Mouse (Mus musculus): ENCODE measurements around the gene Nav1.

The Nav1 gene

GRCm38 (mm10) chr1:135583081-135583677 lies 23.9 kb downstream of the Nav1 start:
- no peak for DNase-seq (ENCODE audit: low read depth, low spot score)

- DNase-seq (ENCODE audit: low read depth, low spot score), result no peak
These were observed 26.1 kb downstream of the Nav1 start for GRCm38 (mm10) chr1:135581001-135581400.

- no peak for DNase-seq (ENCODE audit: low read depth, low spot score)
These were observed 28.0 kb downstream of the Nav1 start for GRCm38 (mm10) chr1:135579111-135579510.

- no peak for DNase-seq (ENCODE audit: low read depth, low spot score)
These were observed 29.3 kb downstream of the Nav1 start for GRCm38 (mm10) chr1:135577793-135578192.

- DNase-seq (ENCODE audit: low read depth, low spot score), result no peak
These were observed 31.7 kb downstream of the Nav1 start for GRCm38 (mm10) chr1:135575393-135575792.

GRCm38 (mm10) chr1:135574451-135575208 lies 32.5 kb downstream of the Nav1 start:
- DNase-seq (ENCODE audit: low read depth, low spot score), result no peak

- DNase-seq (ENCODE audit: low read depth, low spot score), result no peak
These were observed 34.8 kb downstream of the Nav1 start for GRCm38 (mm10) chr1:135572139-135572892.

GRCm38 (mm10) chr1:135568087-135568486 lies 39.0 kb downstream of the Nav1 start:
- no peak for DNase-seq (ENCODE audit: low read depth, low spot score)

- DNase-seq (ENCODE audit: low read depth, low spot score), result no peak
These were observed 40.5 kb downstream of the Nav1 start for GRCm38 (mm10) chr1:135566611-135567010.

GRCm38 (mm10) chr1:135565775-135566174 lies 41.3 kb downstream of the Nav1 start:
- no peak for DNase-seq (ENCODE audit: low read depth, low spot score)

GRCm38 (mm10) chr1:135564660-135565519 lies 42.2 kb downstream of the Nav1 start:
- DNase-seq (ENCODE audit: low read depth, low spot score), result no peak

GRCm38 (mm10) chr1:135563781-135564414 lies 43.2 kb downstream of the Nav1 start:
- DNase-seq (ENCODE audit: low read depth, low spot score), result no peak

GRCm38 (mm10) chr1:135562982-135563650 lies 44.0 kb downstream of the Nav1 start:
- no peak for DNase-seq (ENCODE audit: low read depth, low spot score)

- DNase-seq (ENCODE audit: low read depth, low spot score), result no peak
These were observed 45.0 kb downstream of the Nav1 start for GRCm38 (mm10) chr1:135562115-135562514.

- DNase-seq (ENCODE audit: low read depth, low spot score), result no peak
These were observed 45.8 kb downstream of the Nav1 start for GRCm38 (mm10) chr1:135561282-135561681.

GRCm38 (mm10) chr1:135557976-135558375 lies 49.1 kb downstream of the Nav1 start:
- no peak for DNase-seq (ENCODE audit: low read depth, low spot score)

- no peak for DNase-seq (ENCODE audit: low read depth, low spot score)
These were observed 51.2 kb downstream of the Nav1 start for GRCm38 (mm10) chr1:135555885-135556284.

- DNase-seq (ENCODE audit: low read depth, low spot score), result no peak
These were observed 52.3 kb downstream of the Nav1 start for GRCm38 (mm10) chr1:135554632-135555260.

- DNase-seq (ENCODE audit: low read depth, low spot score), result no peak
These were observed 53.5 kb downstream of the Nav1 start for GRCm38 (mm10) chr1:135553615-135554014.

- no peak for DNase-seq (ENCODE audit: low read depth, low spot score)
These were observed 53.9 kb downstream of the Nav1 start for GRCm38 (mm10) chr1:135553154-135553553.
